Mouse (Mus musculus) gastrocnemius, adult 8-10 months (tissue): ENCODE data around the gene Tbc1d19. TPM values are rescaled to one million over a fixed set of nuclear protein-coding genes. Genes with fewer than 3 reads are reported as not detected.
A peak's percentile ranks its signal among the peaks of the same experiment; 100 is the strongest.

Source experiments
- DNase-seq, 2 experiments: peaks; one replicate each; pipeline ENCODE4 v3.0.0; 2022; ENCODE audit warnings: low spot score in 2 of 2
- total RNA-seq, 4 experiments: library from RNA; stranded (reverse); gene quantifications; 2 replicates each; pipeline ENCODE4 v1.2.4; 2022

Tbc1d19 gene
- total RNA-seq, 4 experiments from 2014 or later: 17.4 to 28.3 (median 20.6) TPM

DNA sequence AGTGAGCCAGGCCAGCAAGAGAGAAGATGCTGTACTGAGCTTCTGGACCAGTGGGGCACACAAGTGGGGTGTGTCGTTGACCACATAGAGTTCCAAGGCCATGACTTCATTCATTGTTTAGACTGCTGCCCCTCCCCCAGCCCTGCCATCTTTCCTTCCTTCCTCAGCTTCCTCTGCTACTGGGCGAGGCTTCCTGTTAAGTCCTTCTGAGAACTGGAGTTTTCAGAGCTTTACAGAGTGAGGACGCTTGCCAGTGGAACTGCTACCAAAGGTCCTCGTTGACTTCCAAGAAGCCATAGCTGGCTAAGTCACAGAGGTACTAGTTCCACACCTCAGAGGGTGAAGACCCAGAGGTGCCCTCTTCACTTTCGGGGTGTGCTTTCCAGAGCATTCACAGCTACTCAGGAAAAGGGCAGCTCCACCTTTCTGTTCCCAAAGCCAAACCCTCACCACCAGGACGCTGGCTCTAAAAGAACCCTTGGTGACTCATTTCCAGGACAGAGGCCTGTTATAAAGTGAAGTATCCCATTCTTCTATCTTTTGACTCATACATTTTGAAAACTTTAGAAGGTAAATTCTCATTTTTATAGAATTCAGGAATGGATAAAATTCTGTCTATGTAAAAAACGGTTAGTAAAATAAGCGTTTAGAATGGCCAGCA lies 139.3 kb downstream of the Tbc1d19 start:
- DNase-seq: peak in 1 of 2 experiments; percentile 34

- DNase-seq: no peak
Measured at GRCm38 (mm10) chr5:53950189-53950588, 140.8 kb downstream of the Tbc1d19 start.

DNA sequence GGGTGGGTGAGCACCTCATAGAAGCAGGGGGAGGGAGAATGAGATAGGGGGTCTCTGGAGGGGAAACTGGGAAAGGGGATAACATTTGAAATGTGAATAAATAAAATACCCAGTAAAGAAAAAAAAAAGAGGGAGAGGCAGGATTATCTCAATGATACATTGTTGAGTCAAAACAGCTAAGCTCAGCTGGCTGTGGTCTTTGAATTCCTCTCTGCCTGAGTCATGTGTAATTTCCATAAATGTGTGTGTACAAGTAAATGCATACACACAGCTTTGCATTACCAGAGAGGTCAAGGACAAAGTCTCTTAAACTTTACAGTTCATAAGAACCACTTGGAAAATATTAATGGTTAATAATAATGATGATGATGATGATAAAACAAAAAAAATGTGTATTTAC lies 143.8 kb downstream of the Tbc1d19 start:
- no peak for DNase-seq

Other genes starting within 250 kb of the Tbc1d19 start
- gene Cckar, start 101.9 kb upstream of the Tbc1d19 start, total RNA-seq: not detected
- gene Stim2, start 188.9 kb downstream of the Tbc1d19 start, total RNA-seq: 10 to 100 TPM; 47.7 to 62.7 (median 49.8) TPM